Mouse (Mus musculus) CD4-positive helper T cell, adult 2 months (primary cell): ENCODE results near the gene Prkg1.

Source experiments
- DNase-seq: peaks from one replicate; pipeline ENCODE4 v3.0.0-alpha.2; 2012; ENCODE audit warnings: low read depth, missing footprints, low spot score

The Prkg1 gene

DNA sequence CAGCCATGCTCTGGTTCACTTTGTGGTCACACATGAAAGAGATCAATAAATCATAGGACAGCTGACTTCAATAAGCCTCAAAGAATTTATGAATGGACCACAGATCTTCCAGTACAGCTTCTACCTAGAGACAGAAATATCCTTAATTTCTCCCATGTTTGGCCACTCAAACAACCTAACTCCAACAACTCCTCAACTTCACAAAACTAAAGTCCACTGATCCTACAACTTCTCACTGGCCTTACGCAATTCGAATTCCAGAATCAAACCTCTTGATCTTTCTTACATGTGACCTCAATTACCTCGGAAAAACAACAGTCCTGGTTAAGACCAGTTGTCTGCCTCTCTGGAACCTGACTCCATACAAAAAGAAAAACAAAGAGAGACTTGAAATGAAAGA, 875.0 kb downstream of the Prkg1 start:
- DNase-seq = no peak

DNA sequence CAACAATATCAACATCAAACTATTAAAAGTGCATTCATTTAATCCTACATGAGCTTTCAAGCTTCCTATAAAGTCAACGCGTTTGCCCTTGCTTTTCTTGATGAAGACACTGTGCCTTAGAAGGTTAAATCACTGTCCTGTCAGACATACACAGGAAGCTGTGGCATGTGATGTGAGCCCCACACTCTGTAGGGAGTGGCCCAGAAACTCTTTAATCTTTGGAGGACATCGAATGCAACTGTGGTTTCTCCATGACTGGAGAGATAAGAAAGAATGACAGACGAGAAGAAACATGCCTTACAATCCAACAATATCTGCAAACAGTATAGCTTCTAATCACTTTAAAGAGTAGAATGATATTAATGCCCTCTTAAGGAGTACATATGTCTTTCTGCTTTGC, 903.4 kb downstream of the Prkg1 start:
- DNase-seq = peak; percentile 20

DNA sequence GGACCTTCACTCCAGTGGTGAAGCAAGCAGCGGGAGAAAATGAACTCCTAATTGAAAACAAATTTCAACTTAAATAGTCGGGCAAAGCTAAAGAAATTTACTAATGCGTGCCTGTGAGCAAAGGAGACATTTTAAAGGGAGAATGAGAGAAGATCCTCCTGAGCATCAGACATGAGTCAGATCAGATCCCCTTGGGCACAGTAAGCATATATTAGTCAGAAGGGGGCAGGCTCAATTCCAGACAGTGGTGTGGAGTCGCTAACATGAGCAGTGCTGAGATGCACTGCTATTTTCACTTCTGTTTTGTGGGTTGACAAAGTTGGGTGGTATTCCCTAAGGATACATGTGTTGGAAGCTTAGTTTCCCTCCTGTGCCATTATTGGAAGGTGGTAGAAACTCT, 913.8 kb downstream of the Prkg1 start:
- no peak for DNase-seq

DNA sequence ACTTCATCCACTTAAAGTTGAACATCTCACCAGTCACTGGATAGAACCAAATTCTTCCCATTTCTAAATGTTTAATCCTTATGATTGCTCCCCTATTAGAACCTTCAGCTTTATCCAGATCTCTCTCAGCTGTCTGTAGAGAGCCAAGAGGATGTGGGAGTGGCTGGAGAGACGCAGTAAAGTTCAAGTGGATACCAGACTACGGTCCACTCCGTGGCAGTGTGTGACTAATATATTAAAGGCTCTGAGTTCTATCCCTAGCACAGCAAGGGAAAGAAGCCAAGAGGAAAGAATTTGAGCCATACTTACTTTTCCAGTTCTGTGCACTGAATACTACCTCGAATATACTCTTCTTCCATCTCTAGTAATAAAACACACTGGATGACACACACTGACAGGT, 919.9 kb downstream of the Prkg1 start:
- no peak for DNase-seq

DNA sequence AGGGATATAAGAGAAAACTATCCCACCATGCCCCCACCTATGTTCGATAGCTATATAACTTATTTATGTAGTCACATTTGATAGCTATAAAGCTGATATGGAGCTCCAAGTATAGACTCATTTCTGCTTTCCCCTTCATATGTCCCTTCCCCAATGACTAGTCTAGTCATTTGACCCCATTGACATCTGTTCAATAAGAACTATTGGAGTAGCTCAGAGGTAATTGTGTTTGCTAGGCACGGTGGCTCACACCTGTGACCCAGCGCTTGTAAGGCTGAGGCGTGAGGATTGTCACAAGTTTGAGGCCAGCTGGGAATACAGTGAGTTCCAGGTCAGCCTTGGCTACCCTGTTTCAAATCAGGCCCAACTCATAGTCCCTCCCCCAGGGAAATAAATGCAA, 921.2 kb downstream of the Prkg1 start:
- DNase-seq = no peak

DNA sequence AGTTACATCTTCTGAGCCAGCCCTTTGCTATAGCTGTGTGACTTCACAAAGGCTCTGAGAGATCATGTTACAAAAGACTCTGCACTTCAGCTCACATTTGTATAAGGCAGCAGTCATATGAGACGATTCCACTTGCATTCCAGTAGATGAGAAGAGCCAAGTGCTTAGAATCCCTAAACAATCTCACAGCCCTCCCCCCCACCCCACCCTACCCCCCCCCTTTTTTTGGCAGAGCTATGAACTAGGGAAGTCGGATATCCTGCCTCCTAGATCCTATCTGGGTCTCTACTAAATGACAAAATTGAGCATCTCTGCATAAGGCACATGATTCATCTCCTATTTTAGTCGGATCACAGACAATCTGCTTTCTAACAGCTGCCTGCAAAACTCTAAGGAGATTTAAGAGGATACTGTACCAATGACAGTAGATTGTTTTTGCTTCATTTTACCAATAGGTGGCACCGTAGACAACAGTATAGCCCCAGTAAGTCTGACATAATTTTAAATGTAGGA, 921.7 kb downstream of the Prkg1 start:
- DNase-seq = peak; percentile 36

DNA sequence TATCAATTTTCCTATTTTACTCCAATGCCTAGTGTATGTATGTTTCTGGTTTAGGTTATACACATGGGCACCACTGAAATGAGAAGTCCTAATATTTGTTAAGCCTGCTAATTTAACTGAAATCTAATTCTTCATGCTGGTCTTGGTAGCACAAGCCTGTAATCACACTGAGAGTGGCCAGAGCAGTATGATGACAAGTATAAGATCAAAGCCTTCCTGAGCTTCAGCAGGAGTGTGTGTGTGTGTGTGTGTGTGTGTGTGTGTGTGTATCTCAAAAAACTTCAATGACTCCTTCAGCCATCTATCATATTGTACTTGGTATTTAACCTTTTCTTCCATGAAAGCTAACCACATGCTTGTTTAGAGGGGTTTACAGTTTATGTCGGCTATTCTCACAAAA, 922.2 kb downstream of the Prkg1 start:
- DNase-seq = no peak

DNA sequence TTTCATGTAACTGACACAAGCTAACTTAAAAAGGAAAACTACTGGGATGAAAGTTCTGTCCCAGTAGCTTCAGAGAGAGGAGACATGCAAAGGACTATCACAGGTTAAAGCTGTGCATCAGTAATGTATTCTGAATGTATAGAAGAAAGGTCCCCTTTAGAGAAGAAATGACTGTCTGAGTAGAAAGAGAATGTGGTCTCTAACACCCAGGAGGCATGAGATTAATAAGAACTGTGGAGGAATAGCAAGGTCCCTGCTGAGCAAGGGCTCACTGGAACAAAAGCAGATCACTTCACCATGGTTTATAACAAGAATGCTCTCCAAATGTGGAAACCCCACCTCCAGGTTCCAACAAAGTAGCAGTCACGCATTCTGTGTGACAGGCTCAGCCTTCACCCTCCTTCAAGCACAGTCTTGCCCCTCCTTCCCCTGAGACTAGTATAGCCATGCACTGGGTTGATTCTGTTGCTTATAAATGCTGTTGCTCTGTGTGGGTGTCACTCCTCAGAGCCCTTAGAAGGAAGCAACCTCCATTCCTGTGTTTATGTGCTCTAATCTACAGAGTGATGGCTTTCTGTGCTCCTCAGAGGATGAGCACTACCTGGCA, 931.7 kb downstream of the Prkg1 start:
- no peak for DNase-seq

DNA sequence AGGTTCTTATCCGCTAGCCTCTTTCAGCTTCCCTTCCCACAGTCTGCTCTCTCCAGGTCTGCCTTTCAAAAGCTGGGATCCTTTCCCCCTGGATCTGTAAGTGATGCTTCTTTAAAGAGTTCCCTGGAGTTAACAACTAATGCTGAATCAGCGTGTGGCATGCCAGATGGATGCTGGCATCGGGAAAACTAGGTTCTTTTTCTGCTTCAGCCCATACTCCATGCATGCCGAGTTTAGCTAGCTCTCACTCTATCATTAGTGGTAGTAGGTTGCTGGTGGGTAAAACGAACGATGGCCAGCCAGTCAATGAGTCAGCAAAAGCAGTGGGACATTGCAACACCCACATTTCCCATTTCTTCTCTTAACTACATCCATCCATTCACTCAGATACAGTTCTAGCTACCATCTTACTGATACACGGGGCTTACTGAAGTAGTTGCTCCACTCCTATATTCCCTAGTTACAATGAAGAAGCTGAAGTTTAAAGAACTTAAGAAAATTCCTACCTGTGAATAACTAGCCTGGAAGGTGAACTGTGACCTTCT, 935.5 kb downstream of the Prkg1 start:
- no peak for DNase-seq

DNA sequence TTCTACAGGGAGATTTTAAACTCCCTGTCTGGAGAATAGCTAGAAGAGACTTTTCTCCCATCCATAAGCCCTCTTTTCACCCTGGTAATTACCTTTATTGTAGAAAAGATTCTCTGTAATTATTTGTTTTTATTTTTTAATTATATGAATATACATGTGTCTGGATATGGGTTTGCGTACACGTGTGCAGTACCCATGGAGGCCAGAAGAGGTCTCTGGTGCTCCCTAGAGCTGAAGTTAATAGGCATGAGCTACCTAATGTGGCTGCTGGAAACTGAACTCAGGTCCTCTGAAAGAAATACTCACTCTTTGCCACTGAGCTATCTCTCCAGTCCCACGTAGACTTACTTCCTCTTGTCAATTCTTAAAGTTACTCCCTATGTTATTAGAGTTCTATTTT, 937.0 kb downstream of the Prkg1 start:
- no peak for DNase-seq

DNA sequence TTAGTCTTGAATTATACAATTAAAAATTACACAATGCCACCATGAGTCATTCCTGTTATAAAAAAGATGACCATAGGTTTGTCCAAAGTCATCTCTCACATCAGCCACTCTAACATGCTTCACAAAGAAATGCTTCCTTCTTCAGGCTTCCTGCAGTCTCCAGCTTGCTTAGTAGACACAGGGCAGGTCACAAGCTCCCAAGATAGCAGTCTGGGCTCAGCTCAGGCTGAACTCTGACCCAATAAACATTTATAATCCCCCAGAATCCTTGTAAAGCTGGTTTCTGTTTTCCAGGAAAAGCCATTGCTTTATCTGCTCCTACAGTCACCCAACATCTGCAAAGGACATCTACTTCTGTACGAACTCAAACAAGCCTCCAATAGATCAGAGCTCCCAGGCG, 938.7 kb downstream of the Prkg1 start:
- DNase-seq = no peak

DNA sequence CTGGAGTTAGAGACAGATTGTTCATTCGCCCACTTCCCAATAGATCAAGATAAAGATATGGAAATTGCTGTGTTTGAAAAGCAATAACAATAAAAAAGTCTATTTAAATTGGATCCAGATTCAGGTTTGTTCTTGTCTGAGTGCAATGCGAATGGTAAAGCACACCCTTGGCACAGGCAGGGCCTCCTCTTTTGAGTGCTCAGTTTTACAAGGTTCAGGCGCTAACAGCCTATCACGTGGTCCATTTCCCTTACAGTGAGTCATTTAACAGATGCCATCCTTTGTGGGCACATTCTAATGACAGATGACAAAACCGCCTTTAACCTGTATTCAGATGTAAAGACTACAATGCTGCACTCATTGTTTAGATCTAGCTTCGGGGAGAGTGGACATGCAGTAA, 949.2 kb downstream of the Prkg1 start:
- DNase-seq = no peak

DNA sequence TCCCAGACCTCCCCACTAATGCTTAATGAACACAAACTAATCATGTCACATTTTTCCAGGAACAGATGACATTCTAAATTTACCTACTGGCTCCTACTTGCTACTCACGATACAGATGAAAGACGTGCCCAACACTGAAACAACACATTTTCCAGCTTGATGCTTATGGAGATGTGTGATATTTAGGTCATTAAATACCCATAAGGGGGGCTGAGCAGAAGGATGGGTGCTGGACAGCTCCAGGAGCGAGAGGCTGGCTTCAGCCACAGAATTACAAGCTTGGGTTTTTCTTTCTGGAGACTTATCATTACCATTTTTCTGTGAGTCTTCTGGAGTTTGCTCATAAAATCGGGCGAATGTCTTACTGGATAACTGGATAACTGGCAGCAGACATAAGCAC, 958.6 kb downstream of the Prkg1 start:
- no peak for DNase-seq

DNA sequence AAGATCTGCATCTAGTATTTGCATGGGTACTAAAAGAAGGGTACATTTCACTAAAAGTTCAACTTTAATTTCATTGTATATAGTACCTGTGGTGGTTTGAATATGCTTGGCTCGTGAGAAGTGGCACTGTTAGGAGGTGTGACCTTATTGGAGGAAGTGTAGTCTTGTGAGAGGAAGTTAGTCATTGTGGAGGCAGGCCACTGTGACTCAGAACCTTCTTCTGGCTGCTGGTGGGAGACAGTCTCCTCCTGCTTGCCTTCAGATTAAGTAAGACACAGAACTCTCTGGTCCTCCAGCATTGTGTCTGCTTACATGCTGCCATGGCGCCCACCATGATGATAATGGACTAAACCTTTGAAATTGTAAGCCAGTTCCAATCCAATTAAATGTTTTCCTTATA, 984.0 kb downstream of the Prkg1 start:
- no peak for DNase-seq

DNA sequence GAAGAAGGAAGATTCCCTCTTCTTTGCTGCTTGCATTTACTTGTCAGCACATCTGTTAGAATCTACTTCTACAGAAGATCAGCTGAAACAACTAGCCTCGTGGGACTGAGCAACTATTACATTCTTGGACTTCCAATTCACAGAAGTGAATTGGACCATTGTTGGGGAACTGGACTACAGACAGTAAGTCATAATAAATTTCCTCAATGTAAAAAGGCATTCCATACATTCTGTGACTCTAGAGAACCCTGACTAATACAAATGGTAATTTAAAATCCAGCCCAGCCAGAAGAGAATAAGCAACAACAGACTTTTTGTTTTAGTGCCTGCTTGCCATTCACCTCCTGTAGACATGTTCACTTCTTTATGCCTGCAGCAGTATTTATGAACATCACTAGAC, 996.5 kb downstream of the Prkg1 start:
- no peak for DNase-seq

DNA sequence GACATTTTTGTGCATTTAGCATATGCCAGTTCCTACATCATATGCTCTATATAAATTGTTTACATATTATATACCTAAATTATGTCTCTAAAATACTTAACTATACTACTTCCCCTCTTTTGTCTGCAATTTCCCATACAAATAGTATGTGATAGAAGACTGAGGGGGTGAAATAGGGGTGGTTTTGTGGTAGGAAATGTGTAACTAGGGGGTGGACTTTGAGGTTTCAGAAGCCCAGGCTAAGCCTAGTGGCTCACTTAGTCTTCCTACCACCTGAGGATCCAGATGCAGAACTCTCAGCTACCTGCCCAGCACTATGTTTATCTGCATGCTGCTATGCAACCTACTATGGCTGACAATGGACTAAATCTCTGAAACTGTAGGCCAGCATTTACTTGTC, 1020.4 kb downstream of the Prkg1 start:
- no peak for DNase-seq

DNA sequence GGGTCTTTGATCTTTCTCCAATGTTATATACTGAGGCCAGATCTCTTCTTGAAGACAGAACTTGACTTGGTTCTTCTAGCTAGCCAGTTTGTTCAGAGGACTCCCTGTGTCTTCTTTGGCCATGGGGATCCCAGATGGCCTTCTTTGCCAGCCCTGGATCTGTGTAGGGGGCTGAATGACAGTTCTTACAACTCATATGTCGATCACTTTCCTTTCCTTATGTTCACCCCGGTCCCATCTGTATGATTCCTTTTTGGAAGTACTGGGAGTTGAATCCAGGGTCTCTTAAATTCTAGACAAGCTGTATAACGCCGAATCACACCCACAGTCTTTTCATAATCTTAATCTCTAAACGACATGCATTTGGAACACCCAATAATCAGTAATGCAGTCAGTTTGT, 1065.7 kb downstream of the Prkg1 start:
- no peak for DNase-seq

DNA sequence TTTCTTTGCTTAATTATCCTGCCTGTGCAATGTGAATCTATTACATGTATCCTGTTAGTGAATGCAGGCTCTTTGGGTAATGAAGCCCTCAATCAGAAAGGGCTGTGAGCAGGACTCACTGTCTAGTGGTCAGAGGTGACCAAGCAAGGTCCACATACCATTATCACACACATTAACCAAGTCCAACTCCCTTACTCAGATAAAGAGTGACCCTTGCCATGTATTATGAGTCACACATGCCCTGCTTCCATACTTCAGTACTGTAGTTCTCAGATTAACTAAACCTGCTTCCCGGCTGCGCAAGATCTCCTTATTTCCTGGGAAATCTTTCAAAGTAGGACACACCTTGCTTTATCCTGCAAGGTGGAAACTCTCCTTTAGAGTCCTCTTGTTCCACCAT, 1073.6 kb downstream of the Prkg1 start:
- no peak for DNase-seq

DNA sequence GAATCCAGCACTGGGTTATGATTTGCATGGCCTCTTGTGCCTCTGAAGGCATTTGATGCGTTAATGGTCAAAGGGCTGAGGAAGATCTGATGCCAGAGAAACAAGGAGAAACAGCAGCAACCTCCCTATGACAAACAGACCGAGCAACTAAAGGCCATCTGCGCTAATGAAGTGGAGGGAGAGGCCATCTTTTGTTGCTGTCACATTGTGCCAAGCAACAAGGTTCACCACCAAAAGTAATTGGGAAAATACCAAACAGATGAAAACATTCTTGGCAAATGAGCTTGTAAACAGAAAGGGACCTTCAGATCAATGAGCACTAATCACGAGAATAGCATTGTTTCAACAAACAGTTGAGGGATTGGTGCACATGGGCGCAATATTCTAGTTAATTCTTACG, 1074.1 kb downstream of the Prkg1 start:
- no peak for DNase-seq

DNA sequence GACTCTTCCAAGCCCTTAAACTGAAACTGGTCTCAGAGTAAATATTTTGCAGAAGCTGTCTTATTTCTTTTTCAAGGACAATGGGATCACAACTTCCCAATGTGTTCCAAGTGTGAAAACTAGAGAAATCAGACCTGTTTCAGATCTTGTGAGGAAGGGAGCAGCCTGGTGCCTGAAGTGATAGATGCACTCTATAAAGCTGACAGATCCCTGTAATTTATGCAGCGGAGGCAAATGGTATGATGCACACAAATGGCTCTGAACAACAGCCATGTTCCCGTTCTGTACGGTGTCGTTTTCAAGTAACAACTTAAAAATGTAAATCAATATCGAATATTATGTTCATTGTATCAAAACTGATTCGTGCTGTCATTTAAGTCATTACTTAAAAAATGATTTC, 1076.9 kb downstream of the Prkg1 start:
- no peak for DNase-seq

DNA sequence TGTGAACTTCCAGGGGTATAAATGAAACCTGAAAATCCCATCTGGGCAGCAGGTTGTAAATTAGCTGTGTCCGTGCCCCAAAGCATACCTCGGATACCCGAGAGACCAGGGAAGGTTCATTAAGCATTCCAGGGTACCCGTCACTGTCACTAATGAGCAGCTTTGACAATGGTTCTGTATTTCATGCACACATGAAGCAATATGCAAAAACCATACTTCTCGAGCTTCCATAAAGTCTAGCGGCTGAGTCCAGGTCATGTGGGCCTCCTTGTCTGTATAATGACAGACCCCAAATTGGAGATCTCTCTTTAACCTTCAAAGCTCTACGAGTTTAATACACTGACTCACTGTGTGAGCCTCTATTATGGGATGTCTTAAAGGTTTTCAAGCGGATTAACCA, 1088.5 kb downstream of the Prkg1 start:
- DNase-seq = no peak

DNA sequence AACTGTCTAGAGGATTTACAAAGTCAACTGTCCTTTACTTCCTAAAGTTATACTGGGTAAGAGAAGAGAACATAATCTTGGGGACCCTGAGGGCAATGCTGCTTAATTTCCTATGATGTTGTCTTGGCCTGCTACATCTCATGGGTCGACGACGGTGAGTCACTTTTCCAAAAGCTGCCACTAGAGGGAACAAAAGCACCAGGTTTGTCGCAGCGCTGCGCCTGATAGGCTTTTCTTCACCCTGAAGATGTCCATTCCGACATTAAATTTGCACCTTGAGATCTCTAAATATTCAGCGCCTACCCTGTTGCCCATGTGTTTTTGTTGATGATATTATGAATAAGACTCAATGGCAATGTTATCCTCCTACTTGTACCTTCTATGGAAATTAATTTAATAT, 1100.6 kb downstream of the Prkg1 start:
- DNase-seq = peak; percentile 4

DNA sequence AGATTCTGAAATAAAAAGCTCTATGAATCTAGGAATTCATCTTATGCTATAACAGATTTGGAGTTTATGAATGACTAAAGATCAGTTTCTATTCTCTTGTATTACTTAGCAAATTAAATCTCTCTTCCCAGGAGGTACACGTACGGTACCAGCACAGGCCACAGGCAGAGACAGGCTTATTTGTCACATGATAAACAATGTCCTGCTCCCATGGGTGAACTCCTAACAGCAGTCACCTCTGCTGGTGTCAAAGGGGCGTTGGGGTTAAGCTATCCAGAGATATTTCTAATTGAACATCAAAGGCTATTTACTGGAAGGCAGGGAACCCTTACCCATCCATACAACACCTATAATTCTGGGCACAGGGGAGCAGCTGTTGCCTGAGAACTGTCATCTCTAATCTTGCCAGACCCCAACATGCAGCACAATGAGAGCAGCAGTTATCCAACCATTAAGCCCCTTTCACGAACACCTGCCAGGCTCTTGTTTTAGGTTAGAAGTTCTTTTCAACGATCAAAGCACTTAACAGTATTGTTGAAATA, 1122.1 kb downstream of the Prkg1 start:
- DNase-seq = no peak

DNA sequence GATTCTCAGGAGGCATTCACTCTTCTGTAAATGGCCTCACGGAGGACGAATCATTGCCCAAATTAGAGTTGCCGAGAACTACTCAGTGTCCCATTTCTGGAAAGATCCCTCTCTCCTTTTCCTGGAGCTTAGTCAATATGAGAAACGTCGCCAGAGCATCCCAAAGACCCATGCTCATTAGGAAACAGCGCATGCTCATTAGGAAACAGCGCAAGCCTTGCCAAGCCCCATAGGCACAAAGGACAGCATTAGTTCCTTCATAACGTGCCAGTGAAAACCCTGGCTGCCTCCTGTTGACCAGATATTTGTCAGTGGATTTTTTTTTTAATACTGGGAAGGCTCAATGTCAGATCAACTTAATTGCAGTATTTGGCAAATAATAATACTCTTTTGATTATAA, 1127.4 kb downstream of the Prkg1 start:
- DNase-seq = no peak
